Mouse (Mus musculus): ENCODE data around the gene Rap1b.

Rap1b gene

GRCm38 (mm10) chr10:117770286-117771130 is 75.3 kb downstream of the Rap1b start:
- no peak for DNase-seq (ENCODE audit: low spot score in 2 of 2)

GRCm38 (mm10) chr10:117769541-117770285 is 76.1 kb downstream of the Rap1b start:
- no peak for DNase-seq (ENCODE audit: low spot score in 2 of 2)

- no peak for DNase-seq (ENCODE audit: low spot score in 2 of 2)
Observed at GRCm38 (mm10) chr10:117768141-117768440, 77.7 kb downstream of the Rap1b start.

GRCm38 (mm10) chr10:117767286-117768140 is 78.3 kb downstream of the Rap1b start:
- DNase-seq (ENCODE audit: low spot score in 2 of 2): no peak

GRCm38 (mm10) chr10:117766896-117767160 is 79.0 kb downstream of the Rap1b start:
- DNase-seq (ENCODE audit: low spot score in 2 of 2): no peak

GRCm38 (mm10) chr10:117766111-117766895 is 79.5 kb downstream of the Rap1b start:
- no peak for DNase-seq (ENCODE audit: low spot score in 2 of 2)

GRCm38 (mm10) chr10:117765116-117765894 is 80.5 kb downstream of the Rap1b start:
- DNase-seq (ENCODE audit: low spot score in 2 of 2): no peak

GRCm38 (mm10) chr10:117764598-117764997 is 81.2 kb downstream of the Rap1b start:
- DNase-seq (ENCODE audit: low spot score in 2 of 2): no peak
